Mouse (Mus musculus) lung, postnatal 0 days (tissue): Measurements from ENCODE around the gene Sccpdh. TPM values are rescaled to one million over a fixed set of nuclear protein-coding genes. Genes with fewer than 3 reads are reported as not detected.
"Not testable (repeated sequence)": the region's sequence is repeated elsewhere in the genome, so short reads cannot be mapped to it uniquely, and the experiment has no call there.

Source experiments
- ATAC-seq: fragments of 200-750 bp; cut with Nextera tagmentation; 2 replicates; pipeline ENCODE4 v1.8.0; 2017; ENCODE audit warnings: moderate library complexity
- DNase-seq: peaks from one replicate; pipeline ENCODE4 v3.0.0-alpha.2; 2016; ENCODE audit warnings: low spot score
- H3K27ac ChIP-seq: fragments of 300-500 bp; sonication (generic); 2 replicates; pipeline ENCODE4 v1.5.1; 2014; ENCODE audit warnings: antibody characterized with exemption, mild to moderate bottlenecking, low read length, mixed read lengths
- H3K27me3 ChIP-seq: fragments of 300-500 bp; sonication (generic); replicated peaks from 2 replicates; pipeline ENCODE4 v1.6.1; 2014; ENCODE audit warnings: low read length, mixed read lengths; ENCODE audit not compliant: insufficient read depth
- H3K36me3 ChIP-seq: fragments of 300-500 bp; sonication (generic); 2 replicates; pipeline ENCODE4 v1.6.1; 2014; ENCODE audit warnings: low read length, mixed read lengths; ENCODE audit not compliant: insufficient read depth
- H3K4me1 ChIP-seq: fragments of 300-500 bp; sonication (generic); 2 replicates; pipeline ENCODE4 v1.6.1; 2014; ENCODE audit warnings: antibody characterized with exemption, low read depth, low read length, mixed read lengths; ENCODE audit not compliant: insufficient read depth
- H3K4me2 ChIP-seq: fragments of 300-500 bp; sonication (generic); replicated peaks from 2 replicates; pipeline ENCODE4 v1.6.1; 2014; ENCODE audit warnings: low read depth, mild to moderate bottlenecking, low read length, moderate library complexity, mixed read lengths
- H3K4me3 ChIP-seq: fragments of 300-500 bp; sonication (generic); 2 replicates; pipeline ENCODE4 v1.5.1; 2014; ENCODE audit warnings: low read depth, low read length
- H3K9ac ChIP-seq: fragments of 300-500 bp; sonication (generic); replicated peaks from 2 replicates; pipeline ENCODE4 v1.6.1; 2014; ENCODE audit warnings: low read depth, mild to moderate bottlenecking
- H3K9me3 ChIP-seq: fragments of 300-500 bp; sonication (generic); 2 replicates; pipeline ENCODE4 v1.6.1; 2016; ENCODE audit warnings: low read length, mixed read lengths
- CTCF ChIP-seq: IDR thresholded peaks from 2 replicates; pipeline ENCODE4 v1.5.1; 2016; ENCODE audit warnings: antibody characterized with exemption, mild to moderate bottlenecking
- EP300 ChIP-seq: IDR thresholded peaks from 2 replicates; pipeline ENCODE4 v1.6.1; 2016; ENCODE audit warnings: antibody characterized with exemption, mild to moderate bottlenecking, control low read depth
- WGBS: fragments of 180-500 bp; shearing (Covaris S2); extraction: QIAGEN DNeasy Blood & Tissue Kit; methylation state at CpG from one replicate; pipeline ENCODE4 v1.1.7; 2014; 5-methylcytosine and 5-hydroxymethylcytosine counted together
- polyA plus RNA-seq: library from polyadenylated mRNA; unstranded; fragments of >200 nt; fragmentation: Nextera tagmentation; extraction: Ambion mirVana; gene quantifications from 2 replicates; pipeline ENCODE4 v1.2.1, GENCODE M21; 2015

Gene Sccpdh
- polyA plus RNA-seq, 1 experiment from 2014 or later, result 54.1 TPM

- H3K4me1 ChIP-seq, result no peaks in the 10 kb centered on the region
- no peak overlapping the region for H3K9ac ChIP-seq
- no peak overlapping the region for H3K4me3 ChIP-seq
- DNase-seq (no peak), ATAC-seq (no peak)
- H3K9me3 ChIP-seq, result no peaks in the 10 kb centered on the region
- no peaks in the 10 kb centered on the region for H3K36me3 ChIP-seq
- no peak overlapping the region for H3K27ac ChIP-seq
- no peaks in the 10 kb centered on the region for H3K27me3 ChIP-seq
- no peak overlapping the region for H3K4me2 ChIP-seq
- no peak for TF ChIP-seq EP300
- TF ChIP-seq CTCF, result no peak
- 88% methylated on average over 2 of the region's 2 CpGs for WGBS
Measured at GRCm38 (mm10) chr1:179677031-179677430, 9.0 kb downstream of the Sccpdh start.

GRCm38 (mm10) chr1:179679326-179679725 is 11.3 kb downstream of the Sccpdh start:
- Histone ChIP-seq H3K9me3 (no peaks in the 10 kb centered on the region), H3K27ac (no peak overlapping the region), H3K9ac (no peak overlapping the region), H3K36me3 (0 out of 2 replicates have a peak, but pooled peaks cover 3% of the 10 kb centered on the region), H3K4me3 (no peak overlapping the region), H3K4me2 (no peak overlapping the region), H3K4me1 (no peaks in the 10 kb centered on the region), H3K27me3 (no peaks in the 10 kb centered on the region)
- TF ChIP-seq CTCF (no peak), EP300 (no peak)
- DNase-seq (no peak), ATAC-seq (no peak)
- 92% methylated on average over 4 of the region's 4 CpGs for WGBS

- not testable (repeated sequence) for ATAC-seq, H3K4me3 ChIP-seq, H3K4me1 ChIP-seq, DNase-seq, H3K9me3 ChIP-seq, H3K27ac ChIP-seq, H3K4me2 ChIP-seq, H3K9ac ChIP-seq, H3K27me3 ChIP-seq
- 0 out of 2 replicates have a peak, but pooled peaks cover 15% of the 10 kb centered on the region for H3K36me3 ChIP-seq
- WGBS, result 73% methylated on average over 9 of the region's 10 CpGs
Measured at GRCm38 (mm10) chr1:179682753-179683152, 14.7 kb downstream of the Sccpdh start.

GRCm38 (mm10) chr1:179686348-179686747 is 18.3 kb downstream of the Sccpdh start:
- 84% methylated on average over 6 of the region's 6 CpGs for WGBS
- Histone ChIP-seq H3K36me3 (0 out of 2 replicates have a peak, but pooled peaks cover 15% of the 10 kb centered on the region), H3K4me2 (no peak overlapping the region), H3K4me1 (no peaks in the 10 kb centered on the region), H3K9ac (no peak overlapping the region), H3K27ac (no peak overlapping the region), H3K9me3 (no peaks in the 10 kb centered on the region), H3K27me3 (no peaks in the 10 kb centered on the region), H3K4me3 (no peak overlapping the region)
- TF ChIP-seq EP300 (no peak), CTCF (no peak)
- ATAC-seq (no peak), DNase-seq (no peak)

- H3K27ac ChIP-seq, result no peak overlapping the region
Measured at GRCm38 (mm10) chr1:179686781-179687180, 18.8 kb downstream of the Sccpdh start.

GRCm38 (mm10) chr1:179687305-179687704 is 19.3 kb downstream of the Sccpdh start:
- Histone ChIP-seq H3K4me2 (no peak overlapping the region), H3K4me3 (no peak overlapping the region), H3K36me3 (0 out of 2 replicates have a peak, but pooled peaks cover 14% of the 10 kb centered on the region), H3K27ac (no peak overlapping the region), H3K9me3 (no peaks in the 10 kb centered on the region), H3K9ac (no peak overlapping the region), H3K27me3 (no peaks in the 10 kb centered on the region), H3K4me1 (no peaks in the 10 kb centered on the region)
- DNase-seq, result no peak
- WGBS, result 73% methylated on average over 1 of the region's 1 CpGs
- no peak for TF ChIP-seq EP300
- TF ChIP-seq CTCF, result no peak
- no peak for ATAC-seq

More at GRCm38 (mm10) chr1:179686781-179687180, 18.8 kb downstream of the Sccpdh start:
- DNase-seq (no peak), ATAC-seq (no peak)
- no peaks in the 10 kb centered on the region for H3K4me1 ChIP-seq
- WGBS, result 63% methylated on average over 5 of the region's 5 CpGs
- TF ChIP-seq CTCF (no peak), EP300 (no peak)
- H3K36me3 ChIP-seq, result 0 out of 2 replicates have a peak, but pooled peaks cover 15% of the 10 kb centered on the region
- H3K27me3 ChIP-seq, result no peaks in the 10 kb centered on the region
- no peaks in the 10 kb centered on the region for H3K9me3 ChIP-seq
- no peak overlapping the region for H3K9ac ChIP-seq
- no peak overlapping the region for H3K4me2 ChIP-seq
- H3K4me3 ChIP-seq, result no peak overlapping the region

- 97% methylated on average over 3 of the region's 3 CpGs for whole genome bisulfite sequencing
- Histone ChIP-seq H3K4me3 (no peak overlapping the region), H3K36me3 (0 out of 2 replicates have a peak, but pooled peaks cover 12% of the 10 kb centered on the region), H3K9me3 (no peaks in the 10 kb centered on the region), H3K27me3 (no peaks in the 10 kb centered on the region), H3K4me1 (no peaks in the 10 kb centered on the region), H3K4me2 (no peak overlapping the region), H3K27ac (no peak overlapping the region), H3K9ac (no peak overlapping the region)
- TF ChIP-seq EP300 (no peak), CTCF (no peak)
- DNase-seq (no peak), ATAC-seq (no peak)
Measured at GRCm38 (mm10) chr1:179687966-179688365, 20.0 kb downstream of the Sccpdh start.
